Mouse (Mus musculus): ENCODE data around the gene Git1. TPM values are rescaled to one million over a fixed set of nuclear protein-coding genes. Genes with fewer than 3 reads are reported as not detected.

The Git1 gene
- total and polyA plus RNA-seq, 3 experiments: 8.8 to 57.8 (median 28.9) TPM

DNA sequence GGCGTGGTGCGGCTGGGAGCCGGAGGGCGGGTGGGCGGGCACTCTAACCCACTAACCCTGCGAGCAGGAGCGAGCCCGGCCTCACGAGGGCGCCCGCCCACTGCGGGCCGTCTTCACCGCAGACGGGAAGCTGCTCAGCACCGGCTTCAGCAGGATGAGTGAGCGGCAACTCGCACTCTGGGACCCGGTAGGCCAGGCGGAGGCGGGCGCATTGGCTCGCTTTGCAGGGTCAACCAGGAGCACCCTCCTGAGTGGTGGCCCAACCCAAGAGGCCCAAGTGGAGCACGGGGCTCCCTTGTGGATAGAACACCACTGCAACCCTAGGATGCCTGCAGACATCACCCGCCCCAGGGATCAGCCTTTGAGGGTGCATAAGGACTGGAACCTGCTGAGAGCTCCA is 26.2 kb upstream of the Git1 start:
- no peaks in the 10 kb centered on the region for H3K79me2 ChIP-seq (replicated peaks; ENCODE audit: control insufficient read depth, extremely low read depth, insufficient read depth, poor library complexity, severe bottlenecking)
- peak overlapping the region; percentile 59 for H3K4me2 ChIP-seq (ENCODE audit: insufficient read depth, low read depth, poor library complexity, severe bottlenecking)
- in situ Hi-C loops (cut with MboI; ENCODE audit: low pct_ligation_motif_present, low pct_unique_long_range_greater_than_20kb, low sequenced_read_pairs) (loop anchor here (25.0 kb wide), 1 partner anchor 480 kb away; the partner anchor contains the start of gene Slc6a4), dilution Hi-C loops (cut with MboI; ENCODE audit: extremely low pct_ligation_motif_present, extremely low pct_unique_long_range_greater_than_20kb, low sequenced_read_pairs) (no loop called here)
- H3K27me3 ChIP-seq (replicated peaks): peaks cover 47% of the 10 kb centered on the region
- DNase-seq (ENCODE audit: extremely low read depth): peak; percentile 74
- no peak for TF ChIP-seq PAX5 (IDR thresholded peaks at IDR 0.05; ENCODE audit: low read length)
- TF ChIP-seq RAD21 (IDR thresholded peaks at IDR 0.05; ENCODE audit: low read depth, low read length): peak; percentile 63
- TF ChIP-seq CHD2 (IDR thresholded peaks at IDR 0.05; ENCODE audit: low read length): no peak
- peak in 1 of 2 experiments; percentile 76; a peak in 2 of 4 replicates for TF ChIP-seq CTCF (conservative IDR thresholded peaks at IDR 0.05 in 1 of 2, IDR thresholded peaks at IDR 0.05 in 1 of 2; ENCODE audit: low read depth in 2 of 2, low read length in 2 of 2)
- TF ChIP-seq SMC3 (IDR thresholded peaks at IDR 0.05; ENCODE audit: low read depth, low read length): peak; percentile 56
- TF ChIP-seq UBTF (IDR thresholded peaks at IDR 0.05; ENCODE audit: low read depth, low read length): peak; percentile 86
- TF ChIP-seq POLR2A (IDR thresholded peaks at IDR 0.05; ENCODE audit: low read depth, low read length): 0 out of 2 replicates have a peak, but pooled peaks have one; percentile 24
- no peaks in the 10 kb centered on the region for H3K9me3 ChIP-seq (replicated peaks; ENCODE audit: low read length)
- peaks cover 9 to 22% of the 10 kb centered on the region in 2 experiments for H3K4me1 ChIP-seq (ENCODE audit: control insufficient read depth in 1 of 2, insufficient read depth in 2 of 2)
- peak overlapping the region; percentile 16 to 42 (median 25) for H3K4me3 ChIP-seq (replicated peaks in 1 of 3; ENCODE audit: low read depth in 2 of 3, low read length in 2 of 3, poor library complexity in 1 of 3)
- H3K27ac ChIP-seq (ENCODE audit: insufficient read depth, low read depth): no peak overlapping the region
- H3K9ac ChIP-seq (ENCODE audit: insufficient read depth, low read depth): peak overlapping the region; percentile 5; the same call in 1 of the 2 replicates
- H3K36me3 ChIP-seq (replicated peaks in 1 of 2; ENCODE audit: control insufficient read depth in 1 of 2, insufficient read depth in 1 of 2, low read length in 1 of 2): peaks cover 0 to 3% of the 10 kb centered on the region in 2 experiments

DNA sequence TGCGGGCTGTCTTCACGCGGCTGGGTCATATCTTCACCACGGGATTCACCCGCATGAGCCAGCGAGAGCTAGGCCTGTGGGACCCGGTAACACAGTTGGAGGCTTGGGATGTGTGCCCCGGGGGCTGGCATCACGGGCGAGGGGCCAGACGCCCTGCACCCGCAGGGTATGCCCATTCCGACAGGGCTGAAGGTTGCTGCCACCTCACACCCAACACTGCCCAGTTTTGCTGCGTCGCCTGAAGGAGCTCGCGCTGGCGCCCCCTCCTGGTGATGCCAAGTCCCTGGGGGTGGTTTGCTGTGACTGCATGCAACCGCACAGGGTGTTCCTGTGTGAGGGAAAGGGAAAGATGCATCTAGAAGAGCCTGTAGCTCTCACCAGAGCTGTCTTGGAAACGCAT is 25.6 kb upstream of the Git1 start:
- peaks cover 0 to 3% of the 10 kb centered on the region in 2 experiments for H3K36me3 ChIP-seq (replicated peaks in 1 of 2; ENCODE audit: control insufficient read depth in 1 of 2, insufficient read depth in 1 of 2, low read length in 1 of 2)
- in situ Hi-C loops (cut with MboI; ENCODE audit: low pct_ligation_motif_present, low pct_unique_long_range_greater_than_20kb, low sequenced_read_pairs) (loop anchor here (25.0 kb wide), 1 partner anchor 480 kb away; the partner anchor contains the start of gene Slc6a4), dilution Hi-C loops (cut with MboI; ENCODE audit: extremely low pct_ligation_motif_present, extremely low pct_unique_long_range_greater_than_20kb, low sequenced_read_pairs) (no loop called here)
- H3K9me3 ChIP-seq (replicated peaks; ENCODE audit: low read length): no peaks in the 10 kb centered on the region
- peak overlapping the region; percentile 14 to 46 (median 24) for H3K4me3 ChIP-seq (replicated peaks in 1 of 3; ENCODE audit: low read depth in 2 of 3, low read length in 2 of 3, poor library complexity in 1 of 3)
- H3K9ac ChIP-seq (ENCODE audit: insufficient read depth, low read depth): peak overlapping the region; percentile 5; the same call in 1 of the 2 replicates
- H3K4me1 ChIP-seq (ENCODE audit: control insufficient read depth in 1 of 2, insufficient read depth in 2 of 2): peaks cover 9 to 18% of the 10 kb centered on the region in 2 experiments
- H3K27me3 ChIP-seq (replicated peaks): peaks cover 42% of the 10 kb centered on the region
- H3K79me2 ChIP-seq (replicated peaks; ENCODE audit: control insufficient read depth, extremely low read depth, insufficient read depth, poor library complexity, severe bottlenecking): no peaks in the 10 kb centered on the region
- no peak overlapping the region for H3K27ac ChIP-seq (ENCODE audit: insufficient read depth, low read depth)
- TF ChIP-seq UBTF (IDR thresholded peaks at IDR 0.05; ENCODE audit: low read depth, low read length): no peak; the same call in 1 of the 2 replicates
- no peak; the same call in 1 of the 2 replicates for TF ChIP-seq RCOR1 (conservative IDR thresholded peaks at IDR 0.05; ENCODE audit: low read depth, low read length)
- peak; percentile 56; the same call in 1 of the 2 replicates for TF ChIP-seq NELFE (IDR thresholded peaks at IDR 0.05; ENCODE audit: low read depth, low read length)
- TF ChIP-seq HCFC1 (IDR thresholded peaks at IDR 0.05; ENCODE audit: low read depth, low read length): no peak; the same call in 1 of the 2 replicates
- peak; percentile 40; the same call in 1 of the 2 replicates for TF ChIP-seq SIN3A (IDR thresholded peaks at IDR 0.05; ENCODE audit: low read length)
- TF ChIP-seq USF2 (conservative IDR thresholded peaks at IDR 0.05; ENCODE audit: low read depth, low read length): no peak
- TF ChIP-seq MEF2A (IDR thresholded peaks at IDR 0.05; ENCODE audit: borderline replicate concordance, low read depth, low read length): peak; percentile 25; the same call in 1 of the 2 replicates
- peak; percentile 75 for TF ChIP-seq MAZ (IDR thresholded peaks at IDR 0.05; ENCODE audit: low read depth, low read length)
- TF ChIP-seq MYC (IDR thresholded peaks at IDR 0.05; ENCODE audit: low read depth, low read length): 0 out of 2 replicates have a peak, but pooled peaks have one; percentile 44
- 0 out of 2 replicates have a peak, but pooled peaks have one; percentile 19 for TF ChIP-seq MXI1 (IDR thresholded peaks at IDR 0.05; ENCODE audit: low read depth, low read length)
- peak; percentile 39; the same call in 1 of the 2 replicates for TF ChIP-seq MAX (IDR thresholded peaks at IDR 0.05; ENCODE audit: low read length)
- 0 out of 2 replicates have a peak, but pooled peaks have one; percentile 5 for TF ChIP-seq ZC3H11A (IDR thresholded peaks at IDR 0.05; ENCODE audit: low read depth, low read length)
- peak; percentile 36; the same call in 1 of the 2 replicates for TF ChIP-seq NRF1 (IDR thresholded peaks at IDR 0.05; ENCODE audit: low read depth, low read length)
- TF ChIP-seq ELF1 (IDR thresholded peaks at IDR 0.05; ENCODE audit: low read depth, low read length): peak; percentile 37; the same call in 1 of the 2 replicates
- TF ChIP-seq RAD21 (IDR thresholded peaks at IDR 0.05; ENCODE audit: low read depth, low read length): peak; percentile 61
- no peak for TF ChIP-seq JUND (conservative IDR thresholded peaks at IDR 0.05; ENCODE audit: low read depth, low read length)
- no peak for TF ChIP-seq KAT2A (IDR thresholded peaks at IDR 0.05; ENCODE audit: insufficient replicate concordance, low read length)
- TF ChIP-seq GABPA (IDR thresholded peaks at IDR 0.05; ENCODE audit: insufficient replicate concordance, low read depth, low read length): no peak
- TF ChIP-seq ZKSCAN1 (IDR thresholded peaks at IDR 0.05; ENCODE audit: borderline replicate concordance, low read depth, low read length): no peak
- TF ChIP-seq CTCF (conservative IDR thresholded peaks at IDR 0.05 in 1 of 2, IDR thresholded peaks at IDR 0.05 in 1 of 2; ENCODE audit: low read depth in 2 of 2, low read length in 2 of 2): peak; percentile 67 to 94; a peak in 2 of 4 replicates
- no peak for TF ChIP-seq ETS1 (conservative IDR thresholded peaks at IDR 0.05; ENCODE audit: low read depth, low read length)
- no peak; the same call in 1 of the 2 replicates for TF ChIP-seq BHLHE40 (IDR thresholded peaks at IDR 0.05; ENCODE audit: low read depth, low read length)
- TF ChIP-seq MAFK (IDR thresholded peaks at IDR 0.05; ENCODE audit: insufficient replicate concordance, low read length): peak; percentile 65; the same call in 1 of the 2 replicates
- TF ChIP-seq IRF4 (IDR thresholded peaks at IDR 0.05; ENCODE audit: low read depth, low read length): peak; percentile 49
- TF ChIP-seq TCF12 (IDR thresholded peaks at IDR 0.05; ENCODE audit: low read depth, low read length): peak; percentile 61; the same call in 1 of the 2 replicates
- peak; percentile 87 for TF ChIP-seq SMC3 (IDR thresholded peaks at IDR 0.05; ENCODE audit: low read depth, low read length)
- no peak for TF ChIP-seq POLR2AphosphoS2 (IDR thresholded peaks at IDR 0.05; ENCODE audit: low read depth, low read length)
- peak overlapping the region; percentile 59 for H3K4me2 ChIP-seq (ENCODE audit: insufficient read depth, low read depth, poor library complexity, severe bottlenecking)
- peak; percentile 77 for DNase-seq (ENCODE audit: extremely low read depth)

Data from CH12.LX (cell line).